Mouse (Mus musculus): ENCODE data around the gene Pde5a. TPM values are rescaled to one million over a fixed set of nuclear protein-coding genes. Genes with fewer than 3 reads are reported as not detected.

The Pde5a gene
- 1 to 10 TPM; 1.6 to 2.1 TPM for total RNA-seq (2023)

GRCm38 (mm10) chr3:122728852-122729600 lies at the start of gene Pde5a:
TSS of gene Pde5a (plus strand) at chr3:122728947.

GRCm38 (mm10) chr3:122894772-122895171 lies 166.0 kb downstream of the Pde5a start, which contains the start of gene Fabp2:
TSS of gene Fabp2 (plus strand) at chr3:122895072.

Other genes starting within 250 kb of the Pde5a start
- 1 to 10 TPM; 7.7 to 8.9 TPM for gene Fnbp1l, start 109.2 kb upstream of the Pde5a start, total RNA-seq (2023)
- not detected for gene Fabp2, start 166.1 kb downstream of the Pde5a start, total RNA-seq (2023)
- gene Gm10959, start 190.4 kb downstream of the Pde5a start, total RNA-seq (2023) = not detected
- gene 1810037I17Rik, start 195.3 kb downstream of the Pde5a start, total RNA-seq (2023) = 10 to 100 TPM; 51.9 to 52.0 TPM